ENCODE assay signal across 9 mouse cellular contexts in the genomic region with DNA sequence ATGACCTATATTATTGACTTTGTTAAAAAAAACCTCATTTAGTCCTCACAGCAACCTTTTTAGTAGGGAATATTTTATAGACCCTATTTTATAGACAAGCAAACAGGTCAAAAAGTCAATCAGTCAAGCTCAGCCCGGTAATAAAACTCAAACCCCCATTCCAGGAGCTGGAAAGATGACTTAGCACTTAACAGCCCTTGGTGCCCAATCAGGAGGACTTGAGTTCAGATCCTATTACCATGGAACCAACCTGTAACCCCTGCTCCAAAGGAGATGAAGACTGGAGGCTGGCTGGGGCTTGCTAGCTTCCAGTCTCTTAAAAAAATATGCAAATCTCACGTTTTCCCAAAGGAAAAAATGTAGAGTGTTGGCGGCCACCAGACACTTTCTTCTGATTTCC. TPM values are rescaled to one million over a fixed set of nuclear protein-coding genes. Genes with fewer than 3 reads are reported as not detected.
DNase-seq lines count a peak whose midpoint lies in the region; ATAC-seq lines count a peak whose summit lies in the region.
"Had no signal": no experiment of that assay in that cellular context is flagged by ENCODE, and none has a peak within 500 bp of the region (broad histone marks: within the 10 kb centered on the region; RNA-seq: fewer than 3 reads in every experiment).

No protein-coding gene starts in this region.

- no peak for ATAC-seq in lung, embryonic 16.5 days (ENCODE audit: low read depth)
- no peak for ATAC-seq in forebrain, embryonic 13.5 days
- no peak for ATAC-seq in limb, embryonic 13.5 days (ENCODE audit: low FRiP score, low read depth)
- ATAC-seq in stomach, embryonic 15.5 days (ENCODE audit: insufficient read depth, low FRiP score, low read depth) = no peak
- ATAC-seq: activated CD4-positive, CD25-positive, alpha-beta regulatory T cell, adult 4 months had no signal

- peak overlapping the region; percentile 28; the same call in 1 of the 2 replicates for H3K9ac ChIP-seq in lung, embryonic 16.5 days (ENCODE audit: low read length)
- peak overlapping the region; percentile 34; the same call in 1 of the 2 replicates for H3K9ac ChIP-seq in forebrain, embryonic 13.5 days
- H3K9ac ChIP-seq in limb, embryonic 13.5 days = 0 out of 2 replicates have a peak overlapping the region, but pooled peaks have one; percentile 25
- no peak overlapping the region for H3K9ac ChIP-seq in stomach, embryonic 15.5 days

- peak overlapping the region; percentile 50 for H3K4me2 ChIP-seq in lung, embryonic 16.5 days (ENCODE audit: low read depth, low read length)
- peak overlapping the region; percentile 90 for H3K4me2 ChIP-seq in forebrain, embryonic 13.5 days
- peak overlapping the region; percentile 84 for H3K4me2 ChIP-seq in limb, embryonic 13.5 days (replicated peaks)
- H3K4me2 ChIP-seq in stomach, embryonic 15.5 days = peak overlapping the region; percentile 52

- no peaks in the 10 kb centered on the region for H3K36me3 ChIP-seq in lung, embryonic 16.5 days (ENCODE audit: control insufficient read depth, insufficient read depth, low read length)
- peaks cover 3% of the 10 kb centered on the region for H3K36me3 ChIP-seq in forebrain, embryonic 13.5 days (ENCODE audit: poor library complexity, severe bottlenecking)
- H3K36me3 ChIP-seq in limb, embryonic 13.5 days = peaks cover 7% of the 10 kb centered on the region
- H3K36me3 ChIP-seq in stomach, embryonic 15.5 days = no peaks in the 10 kb centered on the region

- no peak for DNase-seq in lung, adult 18-20 months
- DNase-seq in kidney, postnatal 10 days = no peak
- DNase-seq in spleen, postnatal 14 days (ENCODE audit: low spot score in 2 of 2) = no peak

- H3K4me1 ChIP-seq in lung, embryonic 16.5 days (replicated peaks; ENCODE audit: control insufficient read depth, insufficient read depth, low read length) = peaks cover 10% of the 10 kb centered on the region
- peaks cover 30% of the 10 kb centered on the region for H3K4me1 ChIP-seq in forebrain, embryonic 13.5 days
- peaks cover 8% of the 10 kb centered on the region for H3K4me1 ChIP-seq in limb, embryonic 13.5 days
- H3K4me1 ChIP-seq in stomach, embryonic 15.5 days = peaks cover 6% of the 10 kb centered on the region; the same call in 1 of the 2 replicates

- peak overlapping the region; percentile 31 for H3K4me3 ChIP-seq in lung, embryonic 16.5 days (ENCODE audit: low read length)
- peak overlapping the region; percentile 26 for H3K4me3 ChIP-seq in forebrain, embryonic 13.5 days
- peak overlapping the region; percentile 94 for H3K4me3 ChIP-seq in limb, embryonic 13.5 days
- peak overlapping the region; percentile 26 for H3K4me3 ChIP-seq in stomach, embryonic 15.5 days (replicated peaks)

- 35% methylated on average over 3 of the region's 3 CpGs for WGBS in lung, embryonic 16.5 days
- WGBS in forebrain, embryonic 13.5 days = 56% methylated on average over 3 of the region's 3 CpGs
- 44% methylated on average over 3 of the region's 3 CpGs for WGBS in limb, embryonic 13.5 days
- WGBS in stomach, embryonic 15.5 days = 51% methylated on average over 3 of the region's 3 CpGs

- H3K9me3 ChIP-seq in lung, embryonic 16.5 days (ENCODE audit: control insufficient read depth, low read length) = no peaks in the 10 kb centered on the region
- H3K9me3 ChIP-seq in forebrain, embryonic 13.5 days (replicated peaks) = no peaks in the 10 kb centered on the region
- no peaks in the 10 kb centered on the region for H3K9me3 ChIP-seq in limb, embryonic 13.5 days
- H3K9me3 ChIP-seq in stomach, embryonic 15.5 days = no peaks in the 10 kb centered on the region

- no peak overlapping the region for H3K27ac ChIP-seq in lung, embryonic 16.5 days (ENCODE audit: low read length)
- no peak overlapping the region for H3K27ac ChIP-seq in forebrain, embryonic 13.5 days
- no peak overlapping the region for H3K27ac ChIP-seq in limb, embryonic 13.5 days
- H3K27ac ChIP-seq in stomach, embryonic 15.5 days = no peak overlapping the region
- H3K27ac ChIP-seq: macrophage had no signal

- H3K27me3 ChIP-seq in lung, embryonic 16.5 days (ENCODE audit: control insufficient read depth, insufficient read depth, low read depth, low read length) = no peaks in the 10 kb centered on the region
- no peaks in the 10 kb centered on the region for H3K27me3 ChIP-seq in forebrain, embryonic 13.5 days
- H3K27me3 ChIP-seq in limb, embryonic 13.5 days = no peaks in the 10 kb centered on the region
- H3K27me3 ChIP-seq in stomach, embryonic 15.5 days (replicated peaks) = no peaks in the 10 kb centered on the region

RNA-seq across cellular contexts. Expression of gene 9930021J03Rik, which starts 1.8 kb away (rescaled TPM):
- 3.8 and 4.1 TPM in 2 replicates for polyA plus RNA-seq in lung, embryonic 16.5 days (2015; fragmentation: Nextera tagmentation; extraction: Ambion mirVana)
- 7.0 and 7.6 TPM in 2 replicates for polyA plus RNA-seq in forebrain, embryonic 13.5 days (2015; fragmentation: Nextera tagmentation; extraction: Ambion mirVana)
- polyA plus RNA-seq in limb, embryonic 13.5 days (2015; fragmentation: Nextera tagmentation; extraction: Ambion mirVana) = 5.7 and 6.3 TPM in 2 replicates
- 4.7 and 5.2 TPM in 2 replicates for polyA plus RNA-seq in stomach, embryonic 15.5 days (2015; fragmentation: Nextera tagmentation; extraction: Ambion mirVana)

RNA-seq across cellular contexts. Expression of gene Ranbp6, which starts 8.8 kb away (rescaled TPM):
- 13.7 TPM in 2 replicates for polyA plus RNA-seq in lung, embryonic 16.5 days (2015; fragmentation: Nextera tagmentation; extraction: Ambion mirVana)
- polyA plus RNA-seq in forebrain, embryonic 13.5 days (2015; fragmentation: Nextera tagmentation; extraction: Ambion mirVana) = 35.8 and 37.0 TPM in 2 replicates
- polyA plus RNA-seq in limb, embryonic 13.5 days (2015; fragmentation: Nextera tagmentation; extraction: Ambion mirVana) = 21.6 and 23.4 TPM in 2 replicates
- 14.4 and 15.7 TPM in 2 replicates for polyA plus RNA-seq in stomach, embryonic 15.5 days (2015; fragmentation: Nextera tagmentation; extraction: Ambion mirVana)

Comparison
In these comparisons a context has a peak if more than half of its experiments do, and no peak if none do; other contexts are left out.
1. H3K4me3 ChIP-seq: peak in every context shown above with its lines; median percentile 94 in limb, embryonic 13.5 days; 31 in lung, embryonic 16.5 days; 26 in forebrain, embryonic 13.5 days; 26 in stomach, embryonic 15.5 days.